Comparison of ENCODE assay signal across 16 mouse cellular contexts in the genomic region with DNA sequence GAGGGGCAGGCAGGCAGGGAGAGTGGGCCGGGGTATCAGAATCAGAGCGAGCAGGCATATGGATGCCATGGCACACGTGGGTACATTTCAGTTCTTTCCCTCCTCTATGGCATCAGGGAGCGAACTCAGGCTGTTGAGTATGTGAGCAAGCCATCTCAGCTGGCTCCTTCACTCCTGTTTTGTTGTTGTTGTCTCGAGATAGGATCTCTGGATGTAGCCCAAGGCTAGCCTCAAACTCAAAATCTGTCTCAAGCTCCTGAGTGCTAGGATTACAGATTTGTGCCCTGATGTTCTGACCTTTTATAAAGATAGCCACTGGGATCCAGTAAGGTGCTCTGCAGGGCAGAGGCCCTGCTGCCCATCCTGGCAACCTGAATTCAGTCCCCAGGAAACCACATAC.
"Had no signal": no experiment of that assay in that cellular context is flagged by ENCODE, and none has a peak within 500 bp of the region (broad histone marks: within the 10 kb centered on the region; RNA-seq: fewer than 3 reads in every experiment).

No protein-coding gene starts in this region.

- H3K4me1 ChIP-seq: liver, embryonic 13.5 days; midbrain, embryonic 13.5 days; stomach, embryonic 15.5 days had no signal

- H3K4me3 ChIP-seq: layer of hippocampus, adult 2 months; liver, embryonic 13.5 days; megakaryocyte, embryonic 14.5 days; midbrain, embryonic 10.5 days; midbrain, embryonic 13.5 days; myocyte; neural tube, embryonic 13.5 days; stomach, embryonic 15.5 days had no signal

- H3K27ac ChIP-seq: kidney, postnatal 0 days; layer of hippocampus, adult 2 months; liver, embryonic 13.5 days; midbrain, embryonic 10.5 days; midbrain, embryonic 13.5 days; neural tube, embryonic 13.5 days; stomach, embryonic 15.5 days had no signal

- ATAC-seq: midbrain, embryonic 13.5 days; midbrain, embryonic 16.5 days had no signal

- DNase-seq: kidney, postnatal 25 days; layer of hippocampus, adult 9-11 months; liver, embryonic 13.5 days; lung, adult 2 months; right cerebral cortex, postnatal 25 days; spleen, adult 18-20 months; thymus, postnatal 25 days had no signal
